Mouse (Mus musculus) heart, postnatal 14 days (tissue): Measurements from ENCODE around the gene Srsf9. TPM values are rescaled to one million over a fixed set of nuclear protein-coding genes. Genes with fewer than 3 reads are reported as not detected.

ENCODE experiments used
- DNase-seq, 2 experiments: peaks; one replicate each; pipeline ENCODE4 v3.0.0; 2021 to 2022
- intact Hi-C: fragments of 180-260 bp; cut with DNase I; formaldehyde crosslinking; loops from one replicate; pipeline ENCODE4 v1.15.1; 2025
- total RNA-seq, 2 experiments: library from RNA; stranded (reverse); gene quantifications; 2 replicates each; pipeline ENCODE4 v1.2.3; 2021

The Srsf9 gene
- total RNA-seq, 2 experiments from 2014 or later: 26.3 to 26.9 TPM

DNA sequence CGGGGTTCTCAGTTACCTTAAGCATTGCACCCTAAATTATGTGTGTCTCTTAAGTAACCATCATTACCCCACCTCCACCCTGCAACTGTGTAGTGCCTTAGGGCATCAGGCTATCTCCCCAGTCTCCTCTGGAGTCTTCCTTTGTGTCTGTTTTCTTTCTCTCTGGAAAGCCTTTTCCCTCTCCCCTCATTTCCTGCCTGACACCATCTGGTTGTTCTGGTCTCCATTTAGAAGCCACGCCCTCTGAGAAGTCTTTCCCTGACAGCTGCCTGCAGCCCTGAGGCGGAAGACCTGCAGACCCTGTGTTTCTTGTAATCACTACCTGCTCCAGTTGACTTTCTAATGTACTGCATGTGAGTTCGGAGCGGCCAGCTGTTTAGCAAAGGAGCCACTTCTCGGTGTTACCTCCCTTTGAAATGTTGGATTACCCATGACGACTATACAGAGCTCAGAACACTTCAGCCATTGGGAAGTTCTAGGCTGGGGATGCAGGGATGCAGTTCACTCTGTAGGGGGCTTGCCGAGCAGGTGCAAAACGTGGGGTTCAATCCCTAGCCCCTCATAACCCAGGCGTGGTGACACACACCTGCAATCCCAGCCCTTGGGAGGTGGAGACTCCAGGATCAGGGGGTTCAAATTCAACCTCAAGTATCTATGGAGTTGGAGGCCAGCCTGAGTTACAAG lies 9.2 kb upstream of the Srsf9 start:
- DNase-seq: peak in 1 of 2 experiments; percentile 25
- intact Hi-C loops: no loop called here

DNA sequence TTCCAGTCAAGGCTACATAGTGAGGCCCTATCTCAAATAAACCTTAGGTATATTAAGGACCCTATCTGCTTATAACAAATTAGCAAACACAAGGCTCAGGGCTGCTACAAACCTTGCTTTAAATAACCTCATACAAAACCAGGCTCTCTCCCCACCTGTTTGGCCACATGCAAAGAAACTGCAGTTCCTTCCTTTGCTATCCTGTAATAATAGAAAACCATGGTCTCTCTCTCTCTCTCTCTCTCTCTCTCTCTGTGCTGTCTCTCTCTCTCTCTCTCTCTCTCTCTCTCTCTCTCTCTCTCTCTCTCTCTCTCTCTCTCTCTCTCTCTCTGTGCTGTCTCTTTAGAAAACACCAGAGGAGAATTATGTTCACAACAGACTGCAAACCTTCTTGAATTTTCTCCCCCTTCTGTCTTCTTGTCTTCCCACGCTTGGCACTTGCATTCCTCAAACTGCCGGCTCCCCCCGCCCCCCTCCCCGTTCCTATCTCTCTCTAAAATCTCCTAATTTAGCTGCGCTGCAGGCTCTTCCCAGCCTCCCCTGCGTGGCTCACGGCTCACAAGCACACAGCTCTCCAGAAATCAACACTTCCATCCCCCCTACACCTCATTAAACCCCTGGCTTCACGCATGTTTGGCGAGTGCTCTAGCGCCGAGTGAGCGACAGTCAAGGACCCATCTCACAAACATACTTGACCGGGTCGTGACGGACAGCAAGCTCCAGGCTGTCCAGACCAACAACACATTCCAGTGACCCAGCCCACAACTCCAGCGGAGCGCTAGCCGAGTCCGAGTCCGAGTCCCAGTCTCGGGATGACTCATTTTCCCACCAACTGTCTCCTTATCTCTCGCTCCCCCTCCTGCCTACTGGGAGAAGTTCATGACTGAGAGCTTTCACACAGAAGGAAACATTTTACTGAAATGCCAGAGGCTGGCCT lies 7.7 kb upstream of the Srsf9 start:
- DNase-seq: peak; percentile 68 to 72
- intact Hi-C loops: no loop called here

DNA sequence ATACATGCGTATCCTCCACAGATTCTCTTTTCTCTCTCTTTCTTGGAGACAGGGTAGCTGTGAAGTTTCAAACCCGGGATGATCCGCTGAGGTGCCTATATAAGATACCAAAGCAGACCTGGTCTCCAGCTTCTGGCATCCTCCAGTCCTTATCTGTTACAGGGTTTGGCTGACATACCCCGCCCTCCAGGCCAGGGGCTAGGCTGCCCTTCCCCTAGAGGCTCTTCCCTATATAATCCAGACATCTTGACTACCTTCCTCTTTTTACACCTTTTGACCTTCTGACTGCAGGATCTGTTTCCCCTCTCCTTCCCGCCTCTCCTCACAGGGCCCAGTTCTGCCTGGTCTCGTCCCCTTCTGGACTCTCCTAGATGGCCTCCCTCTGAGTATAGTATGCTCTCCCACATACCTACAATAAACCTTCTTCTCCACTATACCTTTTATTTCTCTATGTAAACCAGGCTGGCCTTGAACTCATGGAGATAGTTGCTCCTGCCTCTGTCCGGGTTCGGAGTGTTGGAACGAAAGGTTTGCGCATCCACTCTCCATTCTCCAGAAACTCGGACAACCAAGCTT lies 633 bp upstream of the Srsf9 start:
- intact Hi-C loops: loop anchor here (2.0 kb wide), 1 partner anchor 26 kb away; the partner anchor contains the start of gene Dynll1
- DNase-seq: no peak

DNA sequence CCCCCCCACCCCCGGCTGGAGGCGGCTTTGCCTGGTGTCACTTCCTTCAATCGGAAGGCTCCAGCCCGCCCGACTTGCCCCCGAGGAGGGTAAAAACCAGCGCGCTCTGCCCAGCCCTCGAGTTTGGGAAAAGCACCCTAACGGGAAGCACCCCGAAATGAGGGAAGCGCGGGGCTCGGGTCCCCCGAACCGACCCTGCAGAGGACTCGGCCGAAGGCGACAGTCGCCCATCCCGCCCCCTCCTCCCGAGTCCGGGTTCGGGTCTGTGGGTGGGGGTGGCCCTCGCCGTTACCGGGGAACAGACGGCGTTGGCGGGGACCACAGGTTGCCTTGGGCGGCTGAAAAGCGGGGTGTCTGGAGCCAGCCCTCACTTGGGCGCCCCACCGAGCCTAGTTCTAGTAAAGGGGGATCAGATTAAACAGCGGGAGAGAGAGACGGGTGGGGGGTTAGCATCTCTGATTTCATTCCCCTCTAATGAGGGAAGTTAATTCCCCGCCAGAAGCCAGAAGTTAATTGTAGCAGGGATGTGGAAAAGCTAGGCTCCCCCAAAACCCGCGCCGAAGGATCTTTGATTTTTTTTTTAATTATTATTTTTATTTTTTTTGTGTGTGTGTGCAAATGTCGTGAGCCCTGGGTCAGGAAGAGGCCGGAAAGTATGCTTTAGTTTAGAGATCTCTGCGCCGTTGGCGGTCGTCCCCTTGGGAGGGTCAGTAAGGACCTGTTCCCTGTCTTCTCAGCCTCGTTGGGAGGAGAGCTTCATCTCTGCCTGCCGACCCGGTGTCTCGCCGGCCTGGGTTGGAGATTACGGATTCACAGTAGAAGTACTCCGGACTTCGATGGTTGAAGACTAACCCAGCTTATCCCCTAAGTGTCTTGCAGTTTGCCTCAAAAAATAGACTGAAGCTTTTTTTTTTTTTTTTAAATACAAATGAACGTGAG lies 902 bp downstream of the Srsf9 start:
- DNase-seq: peak in 1 of 2 experiments; percentile 36
- intact Hi-C loops: loop anchor here (2.0 kb wide), 1 partner anchor 27 kb away; the partner anchor contains the start of gene Dynll1

DNA sequence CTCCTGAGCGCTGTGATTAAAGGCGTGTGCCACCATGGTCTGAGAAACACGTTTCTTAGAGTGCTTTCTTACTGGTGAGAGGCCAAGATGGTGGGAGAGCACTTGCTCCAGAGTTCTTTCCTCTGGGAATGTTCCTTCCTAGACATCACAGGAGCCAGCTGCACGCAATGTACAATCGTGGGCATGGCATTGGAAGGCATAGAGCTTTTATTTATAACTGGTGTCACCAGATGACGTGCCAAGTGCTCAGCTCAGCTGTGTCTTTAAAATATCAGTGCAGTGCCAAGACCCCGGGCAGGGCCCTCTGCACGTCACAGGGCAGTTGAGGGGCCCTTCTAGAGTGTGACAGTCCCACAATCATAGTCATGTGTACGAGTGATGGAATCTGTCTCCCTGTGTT lies 4.0 kb downstream of the Srsf9 start:
- no peak for DNase-seq
- intact Hi-C loops: no loop called here

DNA sequence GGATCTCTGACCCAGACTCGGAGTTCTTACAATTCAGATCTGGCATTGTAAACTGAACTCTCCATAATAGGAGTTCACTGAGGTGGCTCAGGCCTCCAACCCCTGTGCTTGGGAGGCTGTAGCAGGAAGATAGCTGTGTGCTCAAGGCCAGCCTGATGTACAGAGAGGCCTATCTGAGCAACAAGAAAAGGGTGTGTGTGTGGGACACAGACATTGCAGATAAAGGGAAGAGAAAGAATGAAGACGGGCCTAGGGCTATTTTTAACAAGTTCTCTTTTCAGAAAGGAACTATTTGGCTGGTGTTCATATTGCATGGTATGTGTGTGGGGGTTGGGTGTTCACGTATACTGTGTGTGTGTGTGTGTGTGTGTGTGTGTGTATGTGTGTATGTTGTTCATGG lies 6.6 kb downstream of the Srsf9 start:
- DNase-seq: no peak
- intact Hi-C loops: no loop called here

DNA sequence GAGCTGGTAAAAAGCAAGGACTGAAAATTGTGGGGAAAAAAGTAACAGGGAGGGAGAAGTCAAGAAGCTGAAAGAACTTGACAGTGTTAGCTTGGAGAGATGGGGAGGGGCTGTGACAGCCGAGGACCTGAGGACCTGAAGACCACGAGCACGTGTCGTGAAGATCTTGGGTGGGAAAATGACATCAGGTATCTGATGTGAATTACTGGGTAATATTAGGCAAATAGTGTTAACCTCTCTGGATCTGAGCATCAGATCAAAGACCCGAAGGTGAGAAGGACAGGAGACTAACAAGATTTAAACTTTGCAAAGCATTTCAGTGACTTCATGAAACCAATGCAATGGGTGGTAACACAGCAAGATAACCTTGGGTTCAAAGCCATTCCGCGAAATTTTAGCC lies 13.0 kb downstream of the Srsf9 start:
- intact Hi-C loops: loop anchor here (2.0 to 10.0 kb wide), 2 partner anchors 39 to 215 kb away; partner anchors contain the start of gene Dynll1
- no peak for DNase-seq

DNA sequence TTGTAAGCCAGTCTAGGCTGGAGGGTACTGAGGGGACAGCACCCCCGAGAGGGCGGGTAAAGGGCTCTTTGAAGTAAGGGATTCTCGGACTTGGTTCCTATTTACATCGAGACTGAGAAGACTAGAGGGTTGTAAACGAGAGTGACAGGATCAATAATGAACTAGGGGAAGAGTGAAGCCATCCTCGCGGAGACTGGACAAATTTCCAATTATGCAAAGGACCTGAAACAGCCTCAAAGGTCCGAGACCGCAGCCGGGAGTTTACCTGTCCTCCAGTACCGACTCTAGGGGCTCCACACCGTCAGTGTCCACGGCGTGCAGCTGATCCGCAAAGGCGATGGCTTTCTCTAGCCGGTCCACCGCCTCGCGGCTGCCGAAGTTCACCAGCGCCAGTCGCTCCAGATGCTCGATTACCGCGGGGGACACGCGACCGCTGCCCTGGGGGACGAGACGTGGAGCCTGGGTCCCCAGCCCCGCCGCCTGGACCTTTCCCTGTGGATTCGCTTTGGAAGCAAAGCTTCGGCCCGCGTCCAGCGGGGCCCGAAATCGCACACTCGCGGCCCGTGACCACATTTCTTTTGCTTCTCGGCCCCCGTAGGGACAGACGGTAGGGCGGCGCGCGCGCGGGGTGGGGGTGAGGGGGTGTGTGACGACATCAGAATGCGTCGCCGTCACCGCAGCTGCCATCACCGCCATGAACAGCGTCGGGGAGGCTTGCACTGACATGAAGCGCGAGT lies 13.8 kb downstream of the Srsf9 start, which contains the start of the genes Gatc and Triap1:
Gene Gatc (minus strand): TSS at position 602 of the 737 bp plus-strand sequence.
Gene Triap1 (plus strand): TSS at position 649 of the 737 bp plus-strand sequence.
- peak; percentile 90 to 91 for DNase-seq
- intact Hi-C loops: loop anchor here (2.0 to 10.0 kb wide), 2 partner anchors 40 to 216 kb away; partner anchors contain the start of gene Dynll1

DNA sequence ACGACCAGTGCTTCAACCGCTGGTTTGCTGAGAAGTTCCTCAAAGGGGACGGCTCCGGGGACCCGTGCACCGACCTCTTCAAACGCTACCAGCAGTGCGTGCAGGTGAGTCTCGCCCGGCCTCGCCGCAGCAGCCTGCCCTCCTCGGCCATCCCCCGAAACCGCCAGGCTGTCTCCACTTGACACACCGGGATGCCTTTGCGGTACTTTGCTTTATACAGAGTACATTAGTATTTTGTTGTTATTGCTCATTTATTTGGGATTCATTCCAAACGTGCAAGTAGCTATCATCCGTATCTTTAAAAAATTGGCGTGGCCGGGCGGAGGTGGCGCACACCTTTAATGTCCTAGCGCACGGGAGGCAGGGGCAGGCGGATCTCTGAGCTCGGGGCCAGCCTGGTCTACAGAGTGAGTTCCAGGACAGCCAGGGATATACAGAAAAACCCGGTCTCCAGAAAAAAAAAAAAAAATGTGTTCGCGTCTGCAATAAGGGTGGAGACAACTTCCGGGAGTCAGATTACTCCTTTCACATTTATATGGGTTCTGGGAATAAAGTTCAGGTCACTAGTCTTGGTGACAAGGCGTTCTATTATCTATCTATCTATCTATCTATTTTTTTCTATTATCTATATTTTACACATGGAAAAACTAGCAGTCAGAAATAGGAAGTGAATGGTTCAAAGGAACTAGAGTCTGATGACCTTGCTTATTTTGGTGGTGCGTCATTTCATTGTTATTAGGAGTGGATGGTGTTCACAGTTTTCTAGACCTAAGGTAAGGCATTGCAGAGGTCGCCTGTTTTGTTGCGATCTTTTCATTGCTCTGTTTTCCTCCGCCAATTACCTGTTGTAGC lies 14.6 kb downstream of the Srsf9 start:
- intact Hi-C loops: loop anchor here (2.0 to 10.0 kb wide), 3 partner anchors 41 to 217 kb away; partner anchors contain the start of gene Dynll1
- no peak for DNase-seq

DNA sequence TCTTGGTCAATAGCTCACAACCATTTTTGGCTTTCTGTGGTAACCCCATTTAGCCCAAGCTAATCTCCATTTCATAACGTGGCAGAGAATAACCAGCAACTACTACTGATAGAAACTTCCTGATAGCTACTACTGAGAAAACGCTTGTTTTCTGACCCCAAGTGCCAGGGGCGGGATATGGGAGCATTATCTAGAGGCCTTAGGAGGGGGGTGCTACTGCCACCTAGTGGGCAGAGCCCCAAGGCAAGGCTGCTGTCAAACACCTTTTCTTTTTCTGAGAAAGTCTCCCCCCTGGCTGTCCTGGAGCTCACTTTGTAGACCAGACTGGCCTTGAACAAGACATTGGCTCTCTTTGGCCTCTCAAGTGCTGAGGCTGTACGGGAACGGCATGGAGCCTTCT lies 20.6 kb downstream of the Srsf9 start:
- intact Hi-C loops: loop anchor here (2.0 to 10.0 kb wide), 3 partner anchors 45 to 285 kb away; partner anchors contain the start of gene Rab35
- DNase-seq: peak; percentile 85 to 87

DNA sequence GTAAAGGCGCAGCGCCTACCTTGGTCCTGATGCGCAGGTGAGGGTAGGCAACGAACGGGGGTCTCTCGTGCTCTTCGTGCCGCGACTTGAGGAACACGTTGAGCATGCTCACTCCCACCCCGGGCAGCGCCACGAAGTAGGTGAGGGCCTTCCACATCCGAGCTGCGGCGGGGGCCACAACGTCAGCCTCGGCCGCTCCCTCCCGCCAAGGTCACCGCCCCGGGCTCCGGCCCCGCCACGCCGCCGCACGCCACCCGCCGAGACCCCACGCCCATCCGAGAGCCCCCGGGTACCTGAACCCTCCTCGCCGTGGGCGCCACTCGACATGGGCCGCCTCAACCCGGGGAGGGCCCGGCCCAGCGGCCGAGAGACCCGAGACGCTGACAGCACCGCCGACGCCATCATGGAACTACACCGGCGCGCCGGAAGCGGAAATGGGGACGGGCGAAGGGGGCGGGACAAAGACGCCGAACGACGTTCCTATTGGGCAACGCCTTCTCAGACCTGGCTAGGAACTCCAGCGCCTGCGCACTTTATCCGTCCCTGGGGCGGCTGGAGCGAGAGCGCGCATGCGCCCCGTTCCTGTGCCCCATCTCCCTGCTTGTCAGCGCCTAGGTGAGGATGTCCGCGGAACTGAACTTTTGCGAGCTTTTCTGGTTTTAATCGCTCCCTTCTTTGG lies 21.7 kb downstream of the Srsf9 start, which contains the start of gene Cox6a1:
Gene Cox6a1 (minus strand): TSS at position 436 of the 679 bp plus-strand sequence.
- DNase-seq: peak; percentile 98 to 99
- intact Hi-C loops: loop anchor here (5.0 to 10.0 kb wide), 2 partner anchors 224 to 284 kb away; partner anchors contain the start of gene Rab35

DNA sequence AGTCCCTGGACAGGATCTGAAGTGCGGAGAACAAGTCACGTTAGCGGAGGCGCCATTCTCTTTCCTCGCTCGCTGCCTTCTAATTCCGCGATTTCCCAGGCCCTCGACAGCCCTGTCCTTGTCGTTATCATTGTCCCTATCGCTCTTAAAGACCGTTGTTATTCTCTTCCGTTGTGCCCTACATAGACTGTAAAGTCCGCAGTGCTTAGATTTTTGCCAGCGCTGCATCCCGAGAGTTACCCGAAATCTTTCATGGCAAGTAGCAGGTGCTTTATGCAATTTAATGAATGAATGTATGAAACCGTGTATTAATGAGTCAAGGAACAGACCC lies 22.2 kb downstream of the Srsf9 start:
- intact Hi-C loops: loop anchor here (5.0 to 10.0 kb wide), 2 partner anchors 224 to 283 kb away; partner anchors contain the start of gene Rab35

DNA sequence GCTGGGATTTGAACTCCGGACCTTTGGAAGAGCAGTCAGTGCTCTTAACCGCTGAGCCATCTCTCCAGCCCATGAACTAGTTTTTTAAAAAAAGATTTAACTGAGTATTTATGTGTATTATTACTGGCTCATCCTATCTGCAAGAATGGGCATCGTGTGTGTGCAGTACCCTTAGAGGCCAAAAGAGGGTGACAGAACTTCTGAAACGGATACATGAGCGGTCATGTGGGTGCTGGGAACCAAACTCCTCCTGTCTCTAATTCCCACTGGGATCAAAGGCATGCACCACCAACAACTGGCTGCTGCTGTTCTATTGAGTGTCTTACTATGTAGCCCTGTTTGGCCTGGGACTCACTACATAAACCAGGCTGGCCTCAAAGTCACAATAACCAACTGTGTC lies 24.4 kb downstream of the Srsf9 start:
- intact Hi-C loops: no loop called here
- no peak for DNase-seq

More for the DNA sequence above, 22.2 kb downstream of the Srsf9 start:
- DNase-seq: no peak

DNA sequence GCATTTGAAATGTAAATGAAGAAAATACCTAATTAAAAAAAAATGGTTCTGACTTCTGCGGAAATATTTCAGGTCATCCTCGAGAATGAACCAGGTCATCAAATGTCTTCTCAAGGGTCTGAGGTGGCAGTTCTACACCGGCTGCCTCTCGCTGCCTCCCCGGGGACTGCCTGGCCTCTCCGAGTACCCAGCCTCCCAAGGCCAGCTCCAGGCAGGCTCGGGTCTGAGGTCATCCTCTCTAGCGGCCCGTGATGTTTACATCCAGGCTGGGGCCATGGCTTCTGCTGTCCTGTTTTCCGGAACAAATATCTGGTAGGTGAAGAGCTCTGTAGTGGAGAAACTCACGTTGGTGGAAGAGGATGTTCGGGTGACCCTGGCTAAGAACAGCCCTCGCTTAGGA lies 28.1 kb downstream of the Srsf9 start:
- DNase-seq: no peak
- intact Hi-C loops: no loop called here

DNA sequence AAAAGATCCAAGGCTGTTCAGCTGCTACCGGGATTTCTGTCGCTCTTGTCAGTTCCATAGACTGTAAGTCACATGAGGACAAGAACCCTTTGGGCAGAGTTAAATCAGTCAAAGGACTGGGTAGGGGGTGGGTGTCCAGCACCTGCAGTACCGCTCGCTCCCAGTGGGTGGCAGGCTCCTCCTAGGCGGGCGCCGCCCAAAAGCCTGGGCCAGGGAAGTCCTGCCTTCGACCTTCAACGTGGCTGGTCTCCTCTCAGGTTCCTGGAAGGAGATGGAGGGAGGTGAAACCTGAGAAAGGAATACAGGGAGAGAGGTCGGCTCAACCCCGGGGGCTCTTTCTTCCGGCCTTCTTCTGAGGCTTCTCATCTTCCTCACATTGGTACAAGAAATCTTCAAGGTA lies 31.9 kb downstream of the Srsf9 start:
- intact Hi-C loops: loop anchor here (1.0 kb wide), 1 partner anchor 82 kb away; no protein-coding TSS in a partner anchor
- DNase-seq: peak; percentile 87 to 95

DNA sequence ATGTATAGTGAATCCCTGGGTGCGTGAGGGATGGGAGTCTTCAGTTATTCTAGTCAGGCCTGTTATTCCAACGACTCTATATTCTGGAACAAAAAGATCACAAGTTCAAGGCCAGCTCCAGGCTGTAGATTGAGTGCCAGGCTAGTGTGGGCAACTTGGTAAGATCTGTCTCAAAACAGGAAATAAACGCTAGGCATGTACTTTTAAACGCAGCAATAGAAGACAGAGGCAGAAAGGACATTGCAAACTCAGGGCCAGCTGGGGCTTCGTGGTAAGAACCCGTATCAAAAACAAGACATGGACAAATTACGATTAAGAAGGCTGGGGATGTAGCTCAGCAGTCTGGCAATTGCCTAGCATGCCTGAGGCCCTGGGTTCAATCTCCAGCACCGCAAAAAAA lies 32.5 kb downstream of the Srsf9 start:
- intact Hi-C loops: loop anchor here (1.0 kb wide), 1 partner anchor 82 kb away; no protein-coding TSS in a partner anchor

DNA sequence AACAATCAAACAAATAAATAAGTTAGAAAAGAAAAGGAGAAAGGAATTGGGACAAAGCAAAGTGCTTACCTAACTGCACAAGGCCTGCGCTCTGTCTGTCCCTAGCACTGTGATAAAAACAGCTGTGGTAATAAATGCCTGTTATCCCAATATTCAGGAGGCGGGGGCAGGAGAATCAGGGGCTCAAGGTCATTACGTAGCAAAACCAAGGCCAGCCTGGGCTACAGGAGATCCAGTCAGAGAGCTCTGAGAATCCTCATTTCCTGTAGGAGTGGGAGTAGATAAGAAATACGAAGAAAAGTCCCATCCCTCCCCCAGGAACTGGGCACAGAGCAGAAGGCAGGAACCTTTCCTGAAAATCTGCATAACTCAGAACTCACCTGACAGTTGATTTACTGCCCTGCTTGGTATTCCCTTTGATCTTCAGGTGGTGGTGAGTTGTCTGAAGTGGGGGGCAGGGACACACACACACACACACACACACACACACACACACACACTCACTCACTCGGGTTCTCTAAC lies 32.9 kb downstream of the Srsf9 start:
- intact Hi-C loops: loop anchor here (1.0 kb wide), 1 partner anchor 81 kb away; no protein-coding TSS in a partner anchor

More for the DNA sequence above, 32.5 kb downstream of the Srsf9 start:
- DNase-seq: no peak

More for the DNA sequence above, 32.9 kb downstream of the Srsf9 start:
- DNase-seq: no peak
